Mouse (Mus musculus): ENCODE results near the gene Smndc1. TPM values are rescaled to one million over a fixed set of nuclear protein-coding genes. Genes with fewer than 3 reads are reported as not detected.

Smndc1 gene
- polyA plus RNA-seq, 1 experiment from 2014 or later, result 47.2 TPM

DNA sequence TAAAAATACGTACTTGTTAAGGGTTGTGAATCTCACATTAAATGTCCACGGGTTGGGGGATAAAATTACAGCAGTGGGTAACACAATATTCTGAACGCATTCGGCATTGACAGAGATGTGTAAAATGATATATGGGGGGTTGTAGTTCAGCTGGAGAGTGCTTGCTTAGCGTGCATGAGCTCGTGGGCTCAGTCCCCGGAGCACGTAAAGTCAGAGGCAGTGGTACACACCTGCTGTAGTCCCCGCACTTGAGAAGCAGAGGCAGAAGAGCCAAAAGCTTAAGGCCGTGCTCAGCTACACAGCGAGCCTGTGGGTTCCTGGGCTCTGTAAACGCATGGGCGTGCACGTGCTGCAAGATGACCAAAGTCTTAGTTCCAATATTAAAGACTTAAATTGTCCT, 44.6 kb downstream of the Smndc1 start:
- Histone ChIP-seq H3K4me1 (peaks cover 25% of the 10 kb centered on the region), H3K27ac (no peak overlapping the region), H3K9me3 (peaks cover 4% of the 10 kb centered on the region; the same call in 1 of the 2 replicates), H3K4me3 (no peak overlapping the region), H3K27me3 (ENCODE audit: poor library complexity, severe bottlenecking) (no peaks in the 10 kb centered on the region), H3K36me3 (replicated peaks) (peaks cover 23% of the 10 kb centered on the region)
- no peak for DNase-seq (ENCODE audit: extremely low spot score, low spot score)
- 91% methylated on average over 14 of the region's 14 CpGs for WGBS

DNA sequence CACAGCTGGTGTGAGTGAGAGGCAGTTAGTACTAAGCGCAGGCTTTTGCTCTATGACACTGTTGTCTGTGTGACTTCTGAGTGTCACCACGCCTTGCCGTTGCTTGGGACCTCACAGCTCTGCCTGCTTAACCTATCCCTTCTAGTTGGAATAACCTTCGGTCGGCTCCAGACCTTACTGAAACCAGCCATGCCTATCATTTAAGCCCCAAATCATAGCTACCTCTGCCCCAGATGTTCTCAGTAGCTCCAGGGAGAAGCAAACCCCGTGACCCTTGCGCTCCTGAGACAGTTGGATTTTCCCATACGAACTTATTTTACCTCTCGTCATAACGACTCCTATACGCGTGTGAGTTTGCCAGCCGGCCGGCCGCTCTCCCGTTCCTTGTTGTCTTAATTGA, 46.3 kb downstream of the Smndc1 start:
- H3K4me1 ChIP-seq, result peaks cover 33% of the 10 kb centered on the region
- WGBS, result 90% methylated on average over 16 of the region's 16 CpGs
- peaks cover 4% of the 10 kb centered on the region; the same call in 1 of the 2 replicates for H3K9me3 ChIP-seq
- H3K36me3 ChIP-seq (replicated peaks), result peaks cover 19% of the 10 kb centered on the region
- H3K4me3 ChIP-seq, result no peak overlapping the region
- H3K27ac ChIP-seq, result peak overlapping the region; percentile 49; the same call in 1 of the 2 replicates
- H3K27me3 ChIP-seq (ENCODE audit: poor library complexity, severe bottlenecking), result no peaks in the 10 kb centered on the region
- no peak for DNase-seq (ENCODE audit: extremely low spot score, low spot score)

DNA sequence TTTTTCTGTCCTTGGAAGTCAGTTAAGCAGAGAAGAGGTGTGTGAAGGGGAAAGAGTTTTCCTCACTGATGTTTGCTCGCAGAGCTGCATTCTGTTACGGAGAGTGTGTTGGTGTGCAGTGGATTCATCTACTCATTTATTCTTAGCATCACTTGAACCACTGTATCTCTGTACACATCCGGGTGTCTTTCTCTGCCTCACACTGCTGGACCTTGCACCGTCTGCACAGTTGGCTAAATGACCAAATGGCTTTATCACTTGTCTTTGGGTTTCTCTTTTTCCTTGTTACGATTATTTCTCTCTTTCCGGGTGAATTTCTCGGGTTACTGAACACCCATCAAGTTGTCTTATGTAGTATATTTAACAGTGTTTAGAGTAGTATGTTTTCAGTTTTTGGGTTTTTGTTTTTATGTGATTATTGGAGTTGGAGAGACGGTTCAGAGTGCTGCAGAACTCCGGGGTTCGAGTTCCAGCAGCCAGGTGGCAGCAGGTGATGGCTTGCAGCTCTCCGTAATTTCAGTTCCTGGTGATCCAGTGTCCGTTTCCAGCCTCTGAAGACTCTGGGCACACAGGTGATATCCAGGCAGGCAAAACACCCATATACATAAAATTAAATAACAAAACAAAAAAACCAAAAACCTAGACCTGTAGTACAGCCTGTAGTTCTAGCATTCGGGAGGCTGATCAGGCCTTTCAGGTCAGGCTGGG, 47.0 kb downstream of the Smndc1 start:
- 93% methylated on average over 13 of the region's 13 CpGs for WGBS
- H3K27me3 ChIP-seq (ENCODE audit: poor library complexity, severe bottlenecking), result no peaks in the 10 kb centered on the region
- H3K4me1 ChIP-seq, result peaks cover 33% of the 10 kb centered on the region
- 0 out of 2 replicates have a peak overlapping the region, but pooled peaks have one; percentile 49 for H3K27ac ChIP-seq
- no peak overlapping the region for H3K4me3 ChIP-seq
- H3K9me3 ChIP-seq, result no peaks in the 10 kb centered on the region
- H3K36me3 ChIP-seq (replicated peaks), result peaks cover 17% of the 10 kb centered on the region
- DNase-seq (ENCODE audit: extremely low spot score, low spot score), result no peak

DNA sequence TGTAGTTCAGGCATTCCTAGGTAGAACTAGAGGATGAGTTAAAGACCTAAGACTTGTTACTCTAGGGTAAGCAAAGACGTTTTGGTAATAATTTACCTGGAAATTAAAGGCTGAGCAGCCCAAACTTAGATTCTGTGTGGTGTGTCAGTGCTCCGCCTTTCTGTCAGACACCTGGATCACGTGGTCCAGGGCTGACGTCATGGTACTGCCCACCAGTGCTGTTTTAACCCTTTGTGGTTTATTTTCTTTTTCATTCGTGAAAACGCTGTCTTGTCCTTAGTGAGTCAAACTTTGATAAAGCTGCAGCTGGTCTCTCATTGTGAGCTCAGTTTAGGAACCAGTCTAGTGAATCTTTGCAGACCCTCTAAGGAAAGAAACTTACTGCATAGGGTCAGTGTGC, 50.0 kb downstream of the Smndc1 start:
- no peak overlapping the region for H3K27ac ChIP-seq
- H3K4me3 ChIP-seq, result no peak overlapping the region
- peaks cover 28% of the 10 kb centered on the region for H3K4me1 ChIP-seq
- no peaks in the 10 kb centered on the region for H3K9me3 ChIP-seq
- H3K27me3 ChIP-seq (ENCODE audit: poor library complexity, severe bottlenecking), result no peaks in the 10 kb centered on the region
- 33% methylated on average over 6 of the region's 6 CpGs for WGBS
- peaks cover 33% of the 10 kb centered on the region for H3K36me3 ChIP-seq (replicated peaks)
- no peak for DNase-seq (ENCODE audit: extremely low spot score, low spot score)

DNA sequence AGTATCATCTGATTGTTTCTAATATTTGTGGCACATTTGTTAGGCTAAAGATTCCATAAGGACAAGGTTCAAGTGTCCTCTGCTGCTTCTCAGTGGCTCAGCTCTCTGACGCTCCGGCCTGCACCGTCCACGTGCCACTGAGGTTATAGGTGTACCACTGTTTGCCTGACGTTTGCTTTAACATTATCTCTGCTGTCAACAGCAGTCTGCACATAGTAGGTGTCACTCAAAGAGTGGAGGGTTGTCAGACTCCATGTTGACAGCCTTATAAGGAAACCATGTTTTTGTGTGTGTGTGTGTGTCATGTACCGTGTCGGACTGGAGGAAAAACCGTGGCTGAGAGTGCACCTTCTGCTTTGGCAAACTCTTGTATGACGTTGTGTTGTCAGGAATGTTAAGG, 55.1 kb downstream of the Smndc1 start:
- no peak for DNase-seq (ENCODE audit: extremely low spot score, low spot score)
- Histone ChIP-seq H3K4me1 (peaks cover 13% of the 10 kb centered on the region), H3K9me3 (no peaks in the 10 kb centered on the region), H3K27me3 (ENCODE audit: poor library complexity, severe bottlenecking) (no peaks in the 10 kb centered on the region), H3K27ac (no peak overlapping the region), H3K4me3 (no peak overlapping the region), H3K36me3 (replicated peaks) (peaks cover 74% of the 10 kb centered on the region)
- WGBS, result 95% methylated on average over 9 of the region's 9 CpGs

DNA sequence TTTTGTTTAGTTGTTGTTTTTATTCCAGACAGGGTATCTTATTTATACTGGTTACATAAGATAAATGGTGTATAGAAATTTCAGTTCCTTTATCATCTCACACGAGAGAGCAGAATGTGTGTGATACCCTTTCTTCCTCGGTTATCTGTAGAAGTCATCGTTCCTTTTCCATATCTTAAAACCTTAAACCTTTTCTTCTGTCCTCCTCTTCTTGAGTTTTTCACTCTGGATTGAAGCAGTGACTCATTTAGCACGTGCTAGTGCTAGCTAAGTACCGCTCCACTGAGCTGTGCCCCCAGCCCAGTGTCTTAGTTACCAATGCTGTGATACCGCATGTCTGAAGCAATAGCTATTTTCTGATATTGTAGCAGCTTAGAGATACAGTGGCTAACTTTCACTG, 56.6 kb downstream of the Smndc1 start:
- Histone ChIP-seq H3K36me3 (replicated peaks) (peaks cover 72% of the 10 kb centered on the region), H3K27me3 (ENCODE audit: poor library complexity, severe bottlenecking) (no peaks in the 10 kb centered on the region), H3K9me3 (no peaks in the 10 kb centered on the region)

DNA sequence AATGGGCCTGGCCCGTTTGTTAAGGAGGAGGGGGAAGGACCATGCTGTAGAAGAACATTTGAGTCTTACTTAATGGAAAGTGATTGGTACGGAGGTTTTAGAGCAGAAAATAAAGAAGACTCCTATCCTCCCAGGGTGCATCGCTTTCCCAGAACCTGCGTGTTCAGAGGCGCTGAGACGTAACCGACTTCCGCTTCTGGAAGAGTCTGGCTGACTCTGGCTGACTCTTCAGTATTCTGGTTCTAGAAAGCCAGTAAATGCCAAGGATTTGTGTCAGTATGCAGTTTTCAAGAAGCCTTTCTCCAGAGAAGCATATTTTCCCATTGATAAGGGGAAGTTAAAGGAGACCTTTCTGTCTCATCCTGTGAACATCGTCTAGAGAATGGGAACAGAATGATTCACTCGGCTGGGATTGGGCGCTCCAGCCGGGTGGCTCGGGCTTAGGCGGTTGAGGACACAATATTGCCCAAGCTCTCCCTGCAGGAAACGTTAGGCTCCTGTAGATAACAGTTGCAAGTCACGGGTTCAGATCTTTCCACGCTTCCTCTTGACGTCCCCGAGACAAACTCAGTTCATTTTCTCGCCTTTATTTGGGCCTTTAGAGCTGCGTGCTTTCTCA, 58.4 kb downstream of the Smndc1 start:
- Histone ChIP-seq H3K36me3 (replicated peaks) (peaks cover 56% of the 10 kb centered on the region), H3K27me3 (ENCODE audit: poor library complexity, severe bottlenecking) (no peaks in the 10 kb centered on the region), H3K27ac (no peak overlapping the region), H3K9me3 (no peaks in the 10 kb centered on the region), H3K4me3 (no peak overlapping the region), H3K4me1 (peaks cover 25% of the 10 kb centered on the region)
- WGBS, result 94% methylated on average over 21 of the region's 21 CpGs
- DNase-seq (ENCODE audit: extremely low spot score, low spot score), result no peak

More for the DNA sequence above, 56.6 kb downstream of the Smndc1 start:
- H3K4me1 ChIP-seq, result peaks cover 19% of the 10 kb centered on the region
- no peak overlapping the region for H3K27ac ChIP-seq
- no peak overlapping the region for H3K4me3 ChIP-seq
- 91% methylated on average over 6 of the region's 6 CpGs for WGBS
- no peak for DNase-seq (ENCODE audit: extremely low spot score, low spot score)

DNA sequence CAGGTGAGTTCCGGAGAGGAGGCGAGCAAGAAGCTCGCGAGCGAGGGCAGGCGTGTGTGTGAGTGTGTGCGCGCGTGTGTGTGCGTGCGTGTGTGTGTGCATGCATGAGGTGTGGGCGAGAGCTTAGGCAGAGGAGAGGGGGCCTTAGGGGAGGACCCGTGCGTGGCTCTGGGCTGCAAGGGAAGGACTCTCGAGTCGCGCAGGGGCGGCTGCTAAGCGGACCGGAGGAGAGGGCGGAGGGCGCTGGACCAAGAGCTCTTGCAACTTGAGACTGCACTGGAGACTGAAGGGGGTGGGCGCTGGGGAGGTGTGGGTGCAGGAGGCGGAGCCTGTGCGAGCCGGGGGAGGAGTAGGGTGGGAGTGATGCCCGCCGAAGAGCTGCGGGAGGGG, 60.4 kb downstream of the Smndc1 start:
- peak overlapping the region; percentile 85 for H3K4me3 ChIP-seq
- no peaks in the 10 kb centered on the region for H3K27me3 ChIP-seq (ENCODE audit: poor library complexity, severe bottlenecking)
- peak; percentile 80 for DNase-seq (ENCODE audit: extremely low spot score, low spot score)
- H3K36me3 ChIP-seq (replicated peaks), result peaks cover 37% of the 10 kb centered on the region
- H3K4me1 ChIP-seq, result peaks cover 40% of the 10 kb centered on the region
- under 1% methylated on average over 29 of the region's 29 CpGs for WGBS
- no peaks in the 10 kb centered on the region for H3K9me3 ChIP-seq
- H3K27ac ChIP-seq, result peak overlapping the region; percentile 88

Other genes with a start within 250 kb of the Smndc1 start
- gene Mxi1, start 80.1 kb downstream of the Smndc1 start, polyA plus RNA-seq (2016; fragmentation: Nextera tagmentation; extraction: Ambion mirVana), result 16.1 and 20.7 TPM in 2 replicates
- gene Gm10197, start 18.8 kb downstream of the Smndc1 start, polyA plus RNA-seq (2016; fragmentation: Nextera tagmentation; extraction: Ambion mirVana), result not detected in 2 replicates
- gene Dusp5, start 138.5 kb upstream of the Smndc1 start, polyA plus RNA-seq (2016; fragmentation: Nextera tagmentation; extraction: Ambion mirVana), result 9.0 and 9.2 TPM in 2 replicates
- gene Nutf2-ps1, start 198.5 kb upstream of the Smndc1 start, polyA plus RNA-seq (2016; fragmentation: Nextera tagmentation; extraction: Ambion mirVana), result 635 and 662 TPM in 2 replicates
- 81.4 and 87.6 TPM in 2 replicates for gene Smc3, start 209.8 kb upstream of the Smndc1 start, polyA plus RNA-seq (2016; fragmentation: Nextera tagmentation; extraction: Ambion mirVana)

Measured in forebrain, embryonic 10.5 days (tissue).